Comparison of ENCODE assay signal across 8 mouse cellular contexts in genomic region chr12:31967536-31967935, GRCm38 (mm10). TPM values are rescaled to one million over a fixed set of nuclear protein-coding genes. Genes with fewer than 3 reads are reported as not detected.
A peak's percentile ranks its signal among the peaks of the same experiment; 100 is the strongest.
DNase-seq lines count a peak whose midpoint lies in the region; ATAC-seq and TF ChIP-seq lines count a peak whose summit lies in the region.

No protein-coding gene starts in this region.

- H3K9ac ChIP-seq in forebrain, postnatal 0 days: no peak overlapping the region
- H3K9ac ChIP-seq in midbrain, postnatal 0 days (replicated peaks; ENCODE audit: low read length, poor library complexity, severe bottlenecking): no peak overlapping the region

- peak; percentile 63 for ATAC-seq in frontal cortex, adult (ENCODE audit: low TSS enrichment)
- ATAC-seq in forebrain, postnatal 0 days: peak; percentile 69
- ATAC-seq in midbrain, postnatal 0 days (ENCODE audit: low FRiP score): peak; percentile 59

- peaks cover 7% of the 10 kb centered on the region for H3K36me3 ChIP-seq in forebrain, postnatal 0 days (ENCODE audit: insufficient read depth)
- H3K36me3 ChIP-seq in midbrain, postnatal 0 days (ENCODE audit: insufficient read depth, low read length): peaks cover 8% of the 10 kb centered on the region; the same call in 1 of the 2 replicates

- H3K27me3 ChIP-seq in forebrain, postnatal 0 days (ENCODE audit: insufficient read depth, low read length): no peaks in the 10 kb centered on the region
- no peaks in the 10 kb centered on the region for H3K27me3 ChIP-seq in midbrain, postnatal 0 days (ENCODE audit: insufficient read depth, low read length)

- TF ChIP-seq CTCF in forebrain, postnatal 0 days (IDR thresholded peaks at IDR 0.05; ENCODE audit: low read depth): peak; percentile 95
- TF ChIP-seq CTCF in midbrain, postnatal 0 days (IDR thresholded peaks at IDR 0.05): peak; percentile 99

- DNase-seq in frontal cortex, postnatal 14 days (ENCODE audit: low spot score in 2 of 2): no peak
- DNase-seq in B cell, adult 2 months: peak; percentile 67 to 74
- DNase-seq in c-Kit-positive CD71-positive TER-119-negative erythroid progenitor cells, embryonic 14.5 days (ENCODE audit: low read depth): peak; percentile 79
- peak; percentile 85 for DNase-seq in forebrain, postnatal 0 days
- peak; percentile 18 for DNase-seq in kidney, postnatal 10 days
- DNase-seq in midbrain, postnatal 0 days (ENCODE audit: low spot score): peak; percentile 83
- DNase-seq in testis, postnatal 10 days (ENCODE audit: low spot score): no peak

- no peak overlapping the region for H3K4me3 ChIP-seq in forebrain, postnatal 0 days (ENCODE audit: low read depth, low read length)
- H3K4me3 ChIP-seq in midbrain, postnatal 0 days (ENCODE audit: low read depth, low read length): no peak overlapping the region

- no peaks in the 10 kb centered on the region for H3K9me3 ChIP-seq in forebrain, postnatal 0 days (ENCODE audit: low read length)
- no peaks in the 10 kb centered on the region for H3K9me3 ChIP-seq in midbrain, postnatal 0 days (ENCODE audit: low read length)

- no peak overlapping the region for H3K27ac ChIP-seq in forebrain, postnatal 0 days (ENCODE audit: low read depth, low read length)
- H3K27ac ChIP-seq in midbrain, postnatal 0 days (ENCODE audit: low read depth, low read length): no peak overlapping the region

- H3K4me1 ChIP-seq in forebrain, postnatal 0 days (ENCODE audit: insufficient read depth): no peaks in the 10 kb centered on the region
- no peaks in the 10 kb centered on the region for H3K4me1 ChIP-seq in midbrain, postnatal 0 days (ENCODE audit: insufficient read depth, low read length)

- WGBS in forebrain, postnatal 0 days: 3% methylated on average over 2 of the region's 2 CpGs
- WGBS in midbrain, postnatal 0 days: 1% methylated on average over 2 of the region's 2 CpGs

- H3K4me2 ChIP-seq in forebrain, postnatal 0 days (ENCODE audit: low read depth): no peak overlapping the region
- H3K4me2 ChIP-seq in midbrain, postnatal 0 days (ENCODE audit: low read depth, low read length, poor library complexity, severe bottlenecking): no peak overlapping the region

RNA-seq across cellular contexts. Expression of gene Hbp1, which starts 17.2 kb away (rescaled TPM):
- 46.5 and 48.4 TPM in 2 replicates for total RNA-seq in forebrain, postnatal 0 days (2014; rRNA removed)
- polyA plus RNA-seq in forebrain, postnatal 0 days (2015; fragmentation: Nextera tagmentation; extraction: Ambion mirVana): 33.0 and 38.5 TPM in 2 replicates
- total RNA-seq in midbrain, postnatal 0 days (2014; rRNA removed): 34.4 and 39.8 TPM in 2 replicates
- polyA plus RNA-seq in midbrain, postnatal 0 days (2015; fragmentation: Nextera tagmentation; extraction: Ambion mirVana): 25.4 and 25.6 TPM in 2 replicates

Comparison
In these comparisons a context has a peak if more than half of its experiments do, and no peak if none do; other contexts are left out.
1. DNase-seq: peak in B cell, adult 2 months (2 of 2), c-Kit-positive CD71-positive TER-119-negative erythroid progenitor cells, embryonic 14.5 days (single experiment), forebrain, postnatal 0 days (single experiment), kidney, postnatal 10 days (single experiment) and midbrain, postnatal 0 days (single experiment); none in frontal cortex, postnatal 14 days (0 of 2) and testis, postnatal 10 days (single experiment).
2. Peak in every context shown above with its lines, with median percentiles within 50 percentile points of each other: ATAC-seq.